Mouse (Mus musculus) fat pad, adult 2 months (tissue): ENCODE data around the gene Dgkd.
"Not testable (repeated sequence)": the region's sequence is repeated elsewhere in the genome, so short reads cannot be mapped to it uniquely, and the experiment has no call there.

Source experiments
- DNase-seq: peaks from one replicate; pipeline ENCODE4 v3.0.0-alpha.2; 2011; ENCODE audit warnings: low read depth, low spot score; ENCODE audit errors: extremely low read depth

Dgkd gene

GRCm38 (mm10) chr1:87852892-87853600, at the start of gene Dgkd:
Gene Dgkd (plus strand): TSS chr1:87853287.
- no peak for DNase-seq

- DNase-seq = no peak
These were observed 49.5 kb upstream of the Dgkd start, which contains the start of gene Sag for GRCm38 (mm10) chr1:87803576-87803975. Gene Sag (plus strand): TSS chr1:87803680.

GRCm38 (mm10) chr1:87807751-87808150, 45.3 kb upstream of the Dgkd start:
- DNase-seq = no peak

GRCm38 (mm10) chr1:87811391-87811790, 41.7 kb upstream of the Dgkd start:
- no peak for DNase-seq

- no peak for DNase-seq
These were observed 41.0 kb upstream of the Dgkd start for GRCm38 (mm10) chr1:87812061-87812460.

GRCm38 (mm10) chr1:87813155-87813554, 39.9 kb upstream of the Dgkd start:
- DNase-seq = no peak

GRCm38 (mm10) chr1:87813681-87814080, 39.4 kb upstream of the Dgkd start:
- no peak for DNase-seq

- no peak for DNase-seq
These were observed 28.6 kb upstream of the Dgkd start for GRCm38 (mm10) chr1:87824420-87824995.

GRCm38 (mm10) chr1:87825281-87825680, 27.8 kb upstream of the Dgkd start:
- DNase-seq = no peak

- no peak for DNase-seq
These were observed 27.1 kb upstream of the Dgkd start for GRCm38 (mm10) chr1:87825991-87826390.

- DNase-seq = no peak
These were observed 26.6 kb upstream of the Dgkd start for GRCm38 (mm10) chr1:87826474-87826873.

- DNase-seq = not testable (repeated sequence)
These were observed 25.6 kb upstream of the Dgkd start for GRCm38 (mm10) chr1:87827476-87827875.

GRCm38 (mm10) chr1:87828185-87828584, 24.9 kb upstream of the Dgkd start:
- no peak for DNase-seq

GRCm38 (mm10) chr1:87828926-87829580, 24.0 kb upstream of the Dgkd start:
- no peak for DNase-seq

GRCm38 (mm10) chr1:87829621-87830211, 23.4 kb upstream of the Dgkd start:
- no peak for DNase-seq

- no peak for DNase-seq
These were observed 16.6 kb upstream of the Dgkd start for GRCm38 (mm10) chr1:87836453-87836852.

GRCm38 (mm10) chr1:87837018-87837417, 16.1 kb upstream of the Dgkd start:
- no peak for DNase-seq

GRCm38 (mm10) chr1:87840411-87841208, 12.5 kb upstream of the Dgkd start:
- DNase-seq = no peak

GRCm38 (mm10) chr1:87846801-87847474, 6.1 kb upstream of the Dgkd start:
- no peak for DNase-seq

GRCm38 (mm10) chr1:87847475-87848168, 5.5 kb upstream of the Dgkd start:
- no peak for DNase-seq
